Mouse (Mus musculus): ENCODE results near the gene Ndufv1.
"Not testable (repeated sequence)": the region's sequence is repeated elsewhere in the genome, so short reads cannot be mapped to it uniquely, and the experiment has no call there.

The Ndufv1 gene

GRCm38 (mm10) chr19:4000119-4000900, 12.3 kb downstream of the Ndufv1 start, which contains the start of the genes Nudt8 and Gm49405:
TSS of gene Nudt8 (plus strand) at chr19:4000580.
TSS of gene Gm49405 (plus strand) at chr19:4000626.
- peak; percentile 89 for DNase-seq

GRCm38 (mm10) chr19:3999121-3999730, 13.4 kb downstream of the Ndufv1 start:
- no peak for DNase-seq

GRCm38 (mm10) chr19:3998335-3998734, 14.3 kb downstream of the Ndufv1 start:
- no peak for DNase-seq

GRCm38 (mm10) chr19:3997231-3997630, 15.4 kb downstream of the Ndufv1 start:
- DNase-seq = no peak

GRCm38 (mm10) chr19:3996747-3997146, 15.9 kb downstream of the Ndufv1 start:
- DNase-seq = no peak

- DNase-seq = no peak
Measured at GRCm38 (mm10) chr19:3996106-3996505, 16.5 kb downstream of the Ndufv1 start.

GRCm38 (mm10) chr19:3995505-3995904, 17.1 kb downstream of the Ndufv1 start:
- DNase-seq = no peak

- no peak for DNase-seq
Measured at GRCm38 (mm10) chr19:3994932-3995331, 17.7 kb downstream of the Ndufv1 start.

- DNase-seq = no peak
Measured at GRCm38 (mm10) chr19:3992416-3992815, 20.2 kb downstream of the Ndufv1 start, which contains the start of gene Tbx10. TSS of gene Tbx10 (plus strand) at chr19:3992752.

GRCm38 (mm10) chr19:3991966-3992365, 20.6 kb downstream of the Ndufv1 start:
- DNase-seq = no peak

- no peak for DNase-seq
Measured at GRCm38 (mm10) chr19:3991562-3991961, 21.0 kb downstream of the Ndufv1 start.

- no peak for DNase-seq
Measured at GRCm38 (mm10) chr19:3990804-3991203, 21.8 kb downstream of the Ndufv1 start.

GRCm38 (mm10) chr19:3988750-3989149, 23.9 kb downstream of the Ndufv1 start:
- DNase-seq = no peak

- no peak for DNase-seq
Measured at GRCm38 (mm10) chr19:3988066-3988465, 24.5 kb downstream of the Ndufv1 start.

- DNase-seq = no peak
Measured at GRCm38 (mm10) chr19:3986334-3986733, 26.3 kb downstream of the Ndufv1 start, which contains the start of gene Acy3. TSS of gene Acy3 (plus strand) at chr19:3986570.

GRCm38 (mm10) chr19:3985261-3985681, 27.3 kb downstream of the Ndufv1 start:
- DNase-seq = no peak

- no peak for DNase-seq
Measured at GRCm38 (mm10) chr19:3983527-3984200, 28.9 kb downstream of the Ndufv1 start.

GRCm38 (mm10) chr19:3980917-3981316, 31.7 kb downstream of the Ndufv1 start:
- no peak for DNase-seq

- peak; percentile 70 for DNase-seq
Measured at GRCm38 (mm10) chr19:3980309-3980708, 32.3 kb downstream of the Ndufv1 start.

- no peak for DNase-seq
Measured at GRCm38 (mm10) chr19:3975866-3976265, 36.7 kb downstream of the Ndufv1 start.

- not testable (repeated sequence) for DNase-seq
Measured at GRCm38 (mm10) chr19:3974608-3975007, 38.0 kb downstream of the Ndufv1 start.

- DNase-seq = no peak
Measured at GRCm38 (mm10) chr19:3972229-3972628, 40.4 kb downstream of the Ndufv1 start, which contains the start of gene Aldh3b2. TSS of gene Aldh3b2 (plus strand) at chr19:3972328.

GRCm38 (mm10) chr19:3967258-3967657, 45.3 kb downstream of the Ndufv1 start:
- DNase-seq = no peak

Measured in right cerebral cortex, postnatal 4 days (tissue).